Mouse (Mus musculus): ENCODE results near the gene Rbfox3.

DNA sequence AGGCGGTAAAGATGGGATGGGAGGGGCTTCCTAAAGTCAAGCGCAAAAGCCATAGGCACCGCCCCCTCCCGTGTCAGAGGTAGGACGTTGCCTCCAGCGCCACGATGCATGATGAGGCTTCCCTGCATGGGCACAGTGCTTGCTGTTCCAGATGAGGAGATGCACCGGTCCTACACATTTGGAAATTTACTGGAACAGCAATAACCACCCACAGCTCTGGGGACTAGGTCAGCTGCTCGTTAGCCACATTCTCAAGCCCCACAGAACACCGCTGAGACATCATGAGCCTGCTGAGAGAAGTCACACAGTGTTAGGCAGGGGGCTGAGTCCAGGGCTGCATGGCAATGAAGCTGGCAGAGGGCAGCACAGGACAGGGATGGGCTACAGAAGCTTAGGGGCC, 39.9 kb downstream of the Rbfox3 start:
- no peak for TF ChIP-seq CTCF (IDR thresholded peaks at IDR 0.05; ENCODE audit: borderline replicate concordance, insufficient read depth, low read depth, low read length)
- TF ChIP-seq POLR2A (IDR thresholded peaks at IDR 0.05; ENCODE audit: borderline replicate concordance, insufficient read depth, low read length): no peak
